Mouse (Mus musculus): Measurements from ENCODE around the gene Gm44579. TPM values are rescaled to one million over a fixed set of nuclear protein-coding genes. Genes with fewer than 3 reads are reported as not detected.

Gene Gm44579
- polyA plus RNA-seq, 1 experiment from 2014 or later: not detected

GRCm38 (mm10) chr15:98195442-98195841 lies 25.3 kb downstream of the Gm44579 start, which contains the start of gene Olfr288:
Olfr288 (minus strand) TSS chr15:98195542.
- ATAC-seq (ENCODE audit: insufficient number of reproducible peaks, insufficient read depth, low FRiP score, low TSS enrichment): no peak
- no peaks in the 10 kb centered on the region for H3K27me3 ChIP-seq
- H3K27ac ChIP-seq: no peak within 1 kb of the TSS
- no peak within 1 kb of the TSS for H3K4me2 ChIP-seq (replicated peaks)
- H3K9ac ChIP-seq: no peak within 1 kb of the TSS
- H3K4me3 ChIP-seq: no peak within 1 kb of the TSS
- no peaks in the 10 kb centered on the region for H3K9me3 ChIP-seq
- H3K36me3 ChIP-seq: no peaks in the 10 kb centered on the region
- 67% methylated on average over 3 of the region's 3 CpGs for WGBS
- H3K4me1 ChIP-seq: no peaks in the 10 kb centered on the region

GRCm38 (mm10) chr15:98184456-98184855 lies 36.3 kb downstream of the Gm44579 start:
- Histone ChIP-seq H3K4me2 (replicated peaks) (no peak overlapping the region), H3K4me3 (no peak overlapping the region), H3K27me3 (peaks cover 3% of the 10 kb centered on the region; the same call in 1 of the 2 replicates), H3K27ac (no peak overlapping the region), H3K4me1 (no peaks in the 10 kb centered on the region), H3K36me3 (no peaks in the 10 kb centered on the region), H3K9ac (no peak overlapping the region), H3K9me3 (no peaks in the 10 kb centered on the region)
- no peak for ATAC-seq (ENCODE audit: insufficient number of reproducible peaks, insufficient read depth, low FRiP score, low TSS enrichment)
- WGBS: 60% methylated on average over 4 of the region's 4 CpGs

GRCm38 (mm10) chr15:98181856-98182570 lies 38.8 kb downstream of the Gm44579 start:
- peaks cover 7% of the 10 kb centered on the region; the same call in 1 of the 2 replicates for H3K27me3 ChIP-seq
- no peak for ATAC-seq (ENCODE audit: insufficient number of reproducible peaks, insufficient read depth, low FRiP score, low TSS enrichment)
- 67% methylated on average over 12 of the region's 12 CpGs for WGBS
- H3K36me3 ChIP-seq: no peaks in the 10 kb centered on the region
- H3K4me3 ChIP-seq: no peak overlapping the region
- no peaks in the 10 kb centered on the region for H3K9me3 ChIP-seq
- H3K4me1 ChIP-seq: no peaks in the 10 kb centered on the region
- H3K4me2 ChIP-seq (replicated peaks): no peak overlapping the region
- H3K9ac ChIP-seq: no peak overlapping the region
- H3K27ac ChIP-seq: no peak overlapping the region

GRCm38 (mm10) chr15:98181132-98181711 lies 39.6 kb downstream of the Gm44579 start:
- Histone ChIP-seq H3K9ac (0 out of 2 replicates have a peak overlapping the region, but pooled peaks have one; percentile 24), H3K36me3 (no peaks in the 10 kb centered on the region), H3K4me2 (replicated peaks) (peak overlapping the region; percentile 69)

GRCm38 (mm10) chr15:98180567-98181131 lies 40.1 kb downstream of the Gm44579 start:
- H3K27ac ChIP-seq: no peak overlapping the region
- peak overlapping the region; percentile 17; the same call in 1 of the 2 replicates for H3K9ac ChIP-seq

More at GRCm38 (mm10) chr15:98181132-98181711, 39.6 kb downstream of the Gm44579 start:
- Histone ChIP-seq H3K4me3 (peak overlapping the region; percentile 48), H3K27me3 (peaks cover 9% of the 10 kb centered on the region; the same call in 1 of the 2 replicates), H3K9me3 (no peaks in the 10 kb centered on the region), H3K27ac (no peak overlapping the region), H3K4me1 (no peaks in the 10 kb centered on the region)
- WGBS: under 1% methylated on average over 30 of the region's 30 CpGs
- ATAC-seq (ENCODE audit: insufficient number of reproducible peaks, insufficient read depth, low FRiP score, low TSS enrichment): peak; percentile 98

GRCm38 (mm10) chr15:98177320-98177719 lies 43.5 kb downstream of the Gm44579 start:
- 68% methylated on average over 3 of the region's 3 CpGs for WGBS
- Histone ChIP-seq H3K4me2 (replicated peaks) (no peak overlapping the region), H3K9me3 (no peaks in the 10 kb centered on the region), H3K27me3 (peaks cover 20% of the 10 kb centered on the region; the same call in 1 of the 2 replicates), H3K9ac (no peak overlapping the region), H3K36me3 (no peaks in the 10 kb centered on the region), H3K27ac (no peak overlapping the region), H3K4me3 (no peak overlapping the region), H3K4me1 (no peaks in the 10 kb centered on the region)
- no peak for ATAC-seq (ENCODE audit: insufficient number of reproducible peaks, insufficient read depth, low FRiP score, low TSS enrichment)

More at GRCm38 (mm10) chr15:98180567-98181131, 40.1 kb downstream of the Gm44579 start:
- Histone ChIP-seq H3K36me3 (no peaks in the 10 kb centered on the region), H3K27me3 (peaks cover 9% of the 10 kb centered on the region; the same call in 1 of the 2 replicates), H3K4me1 (no peaks in the 10 kb centered on the region), H3K4me2 (replicated peaks) (peak overlapping the region; percentile 69), H3K4me3 (peak overlapping the region; percentile 48), H3K9me3 (no peaks in the 10 kb centered on the region)
- no peak for ATAC-seq (ENCODE audit: insufficient number of reproducible peaks, insufficient read depth, low FRiP score, low TSS enrichment)
- WGBS: 6% methylated on average over 26 of the region's 26 CpGs

- 35% methylated on average over 8 of the region's 8 CpGs for WGBS
- H3K4me3 ChIP-seq: no peak overlapping the region
- H3K4me2 ChIP-seq (replicated peaks): no peak overlapping the region
- H3K9me3 ChIP-seq: no peaks in the 10 kb centered on the region
- ATAC-seq (ENCODE audit: insufficient number of reproducible peaks, insufficient read depth, low FRiP score, low TSS enrichment): no peak
- H3K27me3 ChIP-seq: peaks cover 48% of the 10 kb centered on the region
- H3K9ac ChIP-seq: no peak overlapping the region
- H3K4me1 ChIP-seq: no peaks in the 10 kb centered on the region
- H3K27ac ChIP-seq: no peak overlapping the region
- no peaks in the 10 kb centered on the region for H3K36me3 ChIP-seq
Observed at GRCm38 (mm10) chr15:98173821-98174220, 47.0 kb downstream of the Gm44579 start.

- no peak overlapping the region for H3K4me3 ChIP-seq
- H3K4me1 ChIP-seq: peaks cover 7% of the 10 kb centered on the region; the same call in 1 of the 2 replicates
- WGBS: 61% methylated on average over 5 of the region's 5 CpGs
- no peaks in the 10 kb centered on the region for H3K36me3 ChIP-seq
- H3K27ac ChIP-seq: no peak overlapping the region
- H3K4me2 ChIP-seq (replicated peaks): no peak overlapping the region
- ATAC-seq (ENCODE audit: insufficient number of reproducible peaks, insufficient read depth, low FRiP score, low TSS enrichment): no peak
- no peaks in the 10 kb centered on the region for H3K9me3 ChIP-seq
- H3K27me3 ChIP-seq: peaks cover 63% of the 10 kb centered on the region
- no peak overlapping the region for H3K9ac ChIP-seq
Observed at GRCm38 (mm10) chr15:98172113-98172512, 48.7 kb downstream of the Gm44579 start.

- WGBS: 73% methylated on average over 9 of the region's 9 CpGs
- ATAC-seq (ENCODE audit: insufficient number of reproducible peaks, insufficient read depth, low FRiP score, low TSS enrichment): no peak
- Histone ChIP-seq H3K9me3 (no peaks in the 10 kb centered on the region), H3K27ac (no peak overlapping the region), H3K36me3 (no peaks in the 10 kb centered on the region), H3K4me1 (peaks cover 12% of the 10 kb centered on the region; the same call in 1 of the 2 replicates), H3K9ac (no peak overlapping the region), H3K4me2 (replicated peaks) (no peak overlapping the region), H3K27me3 (peaks cover 68% of the 10 kb centered on the region), H3K4me3 (no peak overlapping the region)
Observed at GRCm38 (mm10) chr15:98170917-98171316, 49.9 kb downstream of the Gm44579 start.

GRCm38 (mm10) chr15:98170365-98170764 lies 50.4 kb downstream of the Gm44579 start:
- Histone ChIP-seq H3K4me1 (peaks cover 12% of the 10 kb centered on the region; the same call in 1 of the 2 replicates), H3K4me3 (no peak overlapping the region), H3K27ac (no peak overlapping the region), H3K36me3 (no peaks in the 10 kb centered on the region), H3K9ac (no peak overlapping the region), H3K27me3 (peaks cover 71% of the 10 kb centered on the region), H3K9me3 (no peaks in the 10 kb centered on the region), H3K4me2 (replicated peaks) (no peak overlapping the region)
- no peak for ATAC-seq (ENCODE audit: insufficient number of reproducible peaks, insufficient read depth, low FRiP score, low TSS enrichment)
- whole genome bisulfite sequencing: 42% methylated on average over 7 of the region's 7 CpGs

GRCm38 (mm10) chr15:98168622-98169004 lies 52.2 kb downstream of the Gm44579 start:
- Histone ChIP-seq H3K4me1 (peaks cover 12% of the 10 kb centered on the region; the same call in 1 of the 2 replicates), H3K27ac (no peak overlapping the region), H3K9ac (no peak overlapping the region), H3K9me3 (no peaks in the 10 kb centered on the region), H3K4me2 (replicated peaks) (peak overlapping the region; percentile 88; the same call in 1 of the 2 replicates), H3K36me3 (no peaks in the 10 kb centered on the region), H3K4me3 (peak overlapping the region; percentile 49), H3K27me3 (peaks cover 76% of the 10 kb centered on the region)
- WGBS: 2% methylated on average over 19 of the region's 19 CpGs
- ATAC-seq (ENCODE audit: insufficient number of reproducible peaks, insufficient read depth, low FRiP score, low TSS enrichment): no peak

Data from embryonic facial prominence, embryonic 12.5 days (tissue).